Mouse (Mus musculus) heart, postnatal 36 days (tissue): ENCODE measurements around the gene Car14. TPM values are rescaled to one million over a fixed set of nuclear protein-coding genes. Genes with fewer than 3 reads are reported as not detected.
A peak's percentile ranks its signal among the peaks of the same experiment; 100 is the strongest.
"Not testable (repeated sequence)": the region's sequence is repeated elsewhere in the genome, so short reads cannot be mapped to it uniquely, and the experiment has no call there.

Source experiments
- DNase-seq, 2 experiments: peaks; one replicate each; pipeline ENCODE4 v3.0.0; 2021 to 2022
- intact Hi-C: fragments of 180-260 bp; cut with DNase I; formaldehyde crosslinking; loops from one replicate; pipeline ENCODE4 v1.15.1; 2025
- total RNA-seq, 2 experiments: library from RNA; stranded (reverse); gene quantifications; 2 replicates each; pipeline ENCODE4 v1.2.3; 2021

Car14 gene
- total RNA-seq, 2 experiments from 2014 or later: 152 to 202 TPM

- peak; percentile 91 to 92 for DNase-seq
- intact Hi-C loops: not testable (repeated sequence)
Observed at GRCm38 (mm10) chr3:95893606-95894316, 10.7 kb downstream of the Car14 start, which contains the start of gene Aph1a. TSS of gene Aph1a (plus strand) at chr3:95893969.

GRCm38 (mm10) chr3:95893126-95893525, 11.4 kb downstream of the Car14 start:
- peak in 1 of 2 experiments; percentile 27 for DNase-seq
- intact Hi-C loops: no loop called here

DNA sequence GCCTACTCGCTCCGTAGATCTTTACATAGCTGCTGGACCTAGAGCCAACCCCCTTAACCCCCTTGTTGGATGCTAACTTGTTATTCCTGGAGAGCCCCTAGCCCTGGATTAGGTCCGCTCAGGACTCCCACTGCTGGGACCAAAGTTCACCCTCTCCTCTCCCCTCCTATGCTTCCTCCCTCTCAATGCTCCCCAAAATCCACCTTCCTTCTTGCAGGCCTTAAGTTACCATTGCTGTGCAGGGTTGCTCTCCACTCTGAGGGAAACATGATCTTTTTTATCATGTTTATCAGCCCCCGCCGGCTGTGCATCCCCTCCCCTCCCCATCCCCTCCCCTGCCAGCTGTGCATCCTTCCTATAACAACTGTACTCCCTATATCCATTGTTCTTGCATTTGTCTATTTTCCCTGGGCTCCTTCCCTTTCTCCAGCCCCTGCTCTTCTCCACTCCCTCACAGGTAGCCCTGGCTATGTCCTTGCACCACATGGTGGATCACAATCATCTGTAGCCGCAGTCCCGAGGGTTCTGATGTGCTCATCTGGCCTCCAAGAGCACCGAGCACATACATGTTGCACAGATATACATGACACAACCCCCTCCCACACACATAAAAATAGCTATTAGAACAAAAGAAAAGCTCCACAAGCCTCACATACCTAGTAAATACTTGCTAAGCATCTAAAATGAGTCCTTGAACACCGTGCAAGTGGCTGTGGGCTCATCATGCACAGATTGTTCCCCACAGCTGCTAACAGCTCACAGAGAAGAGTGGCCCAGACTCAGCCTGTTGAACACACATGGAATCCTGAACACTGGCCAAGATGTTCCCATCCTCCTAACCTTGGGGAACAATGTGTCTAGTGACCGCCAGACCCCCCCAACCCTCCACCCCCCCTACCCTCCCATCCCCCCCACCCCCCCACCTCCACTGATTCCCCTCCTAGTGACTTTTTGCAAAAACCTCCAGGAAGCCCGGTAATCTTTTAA, 12.1 kb downstream of the Car14 start:
- intact Hi-C loops: no loop called here
- DNase-seq: no peak

DNA sequence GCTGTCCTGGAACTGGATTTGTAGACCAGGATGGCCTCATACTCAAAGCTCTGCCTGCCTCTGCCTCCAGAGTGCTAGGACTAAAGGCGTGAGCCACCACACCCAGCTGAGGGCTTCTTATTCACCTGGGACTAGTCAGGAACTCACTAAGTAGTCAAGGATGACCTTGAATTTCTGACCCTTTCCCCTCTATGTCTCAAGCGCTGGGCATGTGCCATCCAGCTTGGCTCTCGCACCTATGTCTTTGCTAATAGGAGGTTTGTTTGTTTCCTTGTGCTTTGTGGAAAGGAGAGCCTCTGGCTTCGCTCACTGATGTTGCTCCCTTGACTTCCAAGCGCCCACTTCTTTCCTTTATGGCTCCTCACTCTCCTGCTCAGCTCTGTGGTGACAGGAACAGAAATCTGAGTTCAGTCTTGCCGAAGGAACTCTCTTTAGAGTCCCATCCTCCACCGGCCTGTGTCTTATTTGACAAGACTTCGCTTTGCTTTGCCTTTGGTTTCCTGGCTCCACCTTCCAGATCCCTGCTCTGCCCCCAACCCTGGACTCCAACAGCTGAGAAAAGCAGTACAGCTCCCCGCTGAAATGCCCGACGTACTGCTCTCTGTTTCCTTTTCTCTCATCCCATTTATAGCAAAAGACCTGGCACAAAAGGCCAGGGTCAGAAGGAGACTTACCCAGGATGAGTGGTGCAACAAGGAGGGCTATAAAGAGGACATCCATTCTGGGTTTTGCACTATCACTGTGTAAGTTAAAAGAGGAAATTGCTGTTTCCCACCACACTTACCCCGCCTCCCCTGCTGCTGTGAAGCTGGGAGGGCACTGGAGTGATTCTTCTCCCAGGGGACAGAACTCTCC, 13.1 kb downstream of the Car14 start, which contains the start of gene BC028528:
Gene BC028528 (minus strand): TSS at position 795 of the 855 bp plus-strand sequence.
- intact Hi-C loops: no loop called here
- DNase-seq: peak; percentile 41 to 56

GRCm38 (mm10) chr3:95889664-95890063, 14.8 kb downstream of the Car14 start:
- no peak for DNase-seq
- intact Hi-C loops: no loop called here

DNA sequence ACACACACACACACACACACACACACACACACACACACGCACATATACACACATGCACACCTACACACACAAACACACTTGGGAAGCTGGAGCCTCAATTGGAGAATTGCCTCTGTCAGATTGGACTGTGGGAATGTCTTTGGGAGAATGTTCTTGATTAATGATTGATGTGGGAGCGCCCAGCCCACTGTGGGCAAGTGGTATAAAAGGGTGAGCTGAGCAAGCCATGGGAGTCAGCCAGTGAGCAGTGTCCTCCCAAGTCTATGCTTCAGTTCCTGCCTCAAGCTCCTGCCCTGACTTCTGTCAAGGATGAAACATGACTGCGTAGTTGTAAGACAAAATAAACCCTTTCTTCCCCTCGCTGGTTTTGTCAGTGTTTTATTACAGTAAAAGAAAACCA, 16.9 kb downstream of the Car14 start:
- intact Hi-C loops: no loop called here
- DNase-seq: no peak

DNA sequence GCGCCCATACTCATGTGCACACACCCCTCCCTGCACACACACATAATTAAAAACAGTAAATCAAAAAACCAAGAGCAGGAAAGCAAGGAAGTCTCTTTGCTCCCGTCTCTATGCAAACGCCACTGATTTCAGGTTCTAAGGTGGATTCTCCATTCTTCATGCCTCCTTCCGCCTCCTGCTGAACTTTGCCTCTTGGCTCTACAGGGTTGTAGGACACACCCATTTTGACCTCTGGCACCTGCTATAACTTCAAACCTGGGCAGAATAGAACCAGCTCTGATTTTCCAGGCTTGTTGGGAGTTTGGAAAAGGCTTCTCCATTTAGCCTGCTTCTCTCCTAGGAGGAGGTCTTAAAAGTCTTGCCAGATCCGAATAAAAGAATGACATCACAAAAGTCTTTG, 20.1 kb downstream of the Car14 start:
- intact Hi-C loops: loop anchor here (5.0 kb wide), 1 partner anchor 78 kb away; no protein-coding TSS in a partner anchor

DNA sequence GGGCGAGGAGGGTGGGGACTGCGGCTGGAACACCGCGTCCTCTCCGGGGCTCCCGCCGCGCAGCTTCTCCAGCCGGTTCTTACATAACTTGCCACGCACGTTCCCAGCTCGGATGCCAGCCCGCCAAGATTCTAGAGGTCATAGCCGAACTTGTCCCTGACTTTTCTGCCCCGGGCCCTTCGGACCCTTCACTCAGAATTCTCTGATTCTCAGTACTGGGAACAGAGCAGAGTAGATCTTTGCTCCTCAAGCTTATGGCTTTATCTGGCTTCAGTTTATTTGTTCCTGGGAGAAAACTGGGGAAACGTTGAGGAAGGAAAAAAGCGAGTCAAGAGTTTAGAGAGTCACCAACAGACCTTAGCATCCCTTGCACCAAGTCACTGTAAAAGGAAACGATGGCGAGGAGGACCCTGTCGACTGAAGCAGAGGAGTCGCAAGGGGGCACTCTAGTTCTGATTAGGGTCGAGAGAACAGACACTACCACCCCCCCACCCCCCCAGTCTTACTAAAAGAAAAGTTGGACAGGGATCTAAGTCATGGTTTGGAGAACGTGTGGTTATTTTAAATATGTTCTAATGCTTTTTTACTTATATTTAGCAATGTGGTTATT, 21.6 kb downstream of the Car14 start:
- intact Hi-C loops: loop anchor here (1.0 to 5.0 kb wide), 2 partner anchors 22 to 79 kb away; no protein-coding TSS in a partner anchor
- DNase-seq: peak; percentile 74 to 81

More for the DNA sequence above, 20.1 kb downstream of the Car14 start:
- DNase-seq: no peak

GRCm38 (mm10) chr3:95881979-95882815, 22.3 kb downstream of the Car14 start, which contains the start of gene Ciart:
TSS of gene Ciart (minus strand) at chr3:95882251.
- intact Hi-C loops: loop anchor here (5.0 kb wide), 1 partner anchor 80 kb away; no protein-coding TSS in a partner anchor
- peak; percentile 87 to 92 for DNase-seq

DNA sequence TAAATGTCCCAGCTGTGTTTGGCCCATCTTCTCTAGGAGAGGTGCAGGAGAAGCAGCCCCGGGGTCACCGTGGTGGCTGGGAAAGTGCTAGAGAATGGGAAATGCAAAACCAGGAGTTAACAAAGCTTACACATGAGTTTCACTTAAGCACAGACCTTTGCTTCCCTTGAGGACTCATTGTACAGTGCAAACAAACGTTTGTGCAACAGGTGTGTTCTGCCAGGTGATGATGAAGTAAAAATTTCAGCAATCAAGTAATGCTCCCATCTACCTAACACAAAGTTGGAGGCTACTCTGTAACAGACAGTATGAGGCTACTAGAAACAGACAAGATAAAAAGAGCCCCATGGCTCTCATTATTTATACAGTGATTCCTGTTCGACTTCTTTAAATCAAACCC, 25.4 kb downstream of the Car14 start:
- DNase-seq: no peak
- intact Hi-C loops: no loop called here

DNA sequence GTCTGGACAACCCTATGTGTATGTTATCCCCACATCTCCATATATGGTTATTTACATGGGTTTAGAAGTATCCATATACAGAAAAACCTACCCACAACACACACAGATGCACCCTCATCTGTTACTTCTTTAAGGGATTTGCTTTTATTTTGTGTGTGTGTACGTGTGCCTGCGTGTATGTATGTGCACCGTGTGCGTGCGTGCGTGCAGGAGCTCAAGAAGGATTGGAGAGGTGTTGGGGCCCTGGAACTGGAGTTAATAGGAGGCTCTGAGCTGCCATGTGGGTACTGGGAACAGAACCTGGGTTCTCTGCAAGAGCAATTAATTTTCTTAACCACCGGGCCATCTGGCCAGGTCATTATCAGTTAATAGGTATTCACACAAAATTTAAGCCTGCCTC, 32.4 kb downstream of the Car14 start:
- DNase-seq: no peak
- intact Hi-C loops: no loop called here

- intact Hi-C loops: no loop called here
- DNase-seq: peak; percentile 85 to 86
Observed at GRCm38 (mm10) chr3:95871392-95871867, 33.1 kb downstream of the Car14 start, which contains the start of gene Mrps21. TSS of gene Mrps21 (minus strand) at chr3:95871519.

DNA sequence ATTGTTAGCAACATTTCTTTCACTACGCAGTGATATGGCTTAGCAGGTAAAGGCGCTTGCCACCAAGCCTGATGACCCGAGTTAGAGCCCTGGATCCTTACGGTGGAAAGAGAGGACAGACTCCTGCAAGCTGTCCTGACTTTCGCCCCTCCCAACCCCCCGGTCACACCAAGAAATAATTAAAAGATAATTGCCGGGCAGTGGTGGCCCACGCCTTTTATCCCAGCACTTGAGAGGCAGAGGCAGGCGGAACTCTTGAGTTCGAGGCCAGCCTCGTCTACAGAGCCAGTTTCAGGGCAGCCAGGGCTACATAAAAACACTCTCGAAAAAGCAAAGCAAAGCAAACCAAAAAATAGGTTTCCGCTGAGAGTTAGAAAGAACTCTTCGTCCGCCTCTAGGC, 33.5 kb downstream of the Car14 start:
- DNase-seq: no peak
- intact Hi-C loops: no loop called here

DNA sequence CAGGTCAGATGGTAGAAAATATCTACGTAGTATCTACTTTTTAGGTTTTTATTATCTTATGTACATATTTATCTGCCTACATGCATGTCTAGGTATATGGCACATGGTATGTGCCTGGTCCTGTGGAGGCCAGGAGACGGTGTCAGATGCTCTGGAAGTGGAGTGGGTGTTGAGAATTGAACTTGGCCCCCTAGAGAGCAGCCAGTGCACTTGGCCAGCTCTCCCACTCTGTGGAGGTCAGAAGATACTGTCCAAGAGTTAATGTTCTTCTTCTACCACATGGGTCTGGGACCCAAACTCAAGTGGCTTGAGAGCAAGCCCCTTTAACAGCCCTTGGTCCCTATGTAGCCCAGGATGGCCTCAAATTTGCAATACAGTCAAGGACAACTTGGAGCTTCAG, 37.1 kb downstream of the Car14 start:
- intact Hi-C loops: no loop called here
- no peak for DNase-seq

- intact Hi-C loops: no loop called here
- DNase-seq: no peak
Observed at GRCm38 (mm10) chr3:95866071-95866470, 38.4 kb downstream of the Car14 start.

- intact Hi-C loops: no loop called here
- DNase-seq: no peak
Observed at GRCm38 (mm10) chr3:95865571-95865970, 38.9 kb downstream of the Car14 start.

DNA sequence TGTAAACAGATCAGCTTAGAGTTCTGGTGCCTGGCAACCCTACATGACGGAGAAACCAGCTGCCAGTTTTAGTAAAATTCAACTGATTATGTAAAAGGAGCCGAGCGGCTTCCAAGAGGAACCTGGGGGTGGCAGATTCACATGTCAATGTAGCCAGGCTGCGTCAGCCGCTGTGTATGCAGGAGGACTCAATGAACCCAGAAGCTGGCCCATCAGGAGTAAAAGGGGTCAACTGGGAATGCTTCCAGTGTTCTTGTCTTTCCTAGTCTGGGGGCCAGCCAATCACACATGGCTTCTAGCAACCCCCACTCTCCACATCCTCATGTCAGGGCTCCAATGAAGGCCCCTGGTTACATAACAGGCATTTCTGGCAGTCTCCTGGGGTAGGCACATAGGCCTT, 39.4 kb downstream of the Car14 start:
- peak; percentile 17 to 29 for DNase-seq
- intact Hi-C loops: no loop called here

GRCm38 (mm10) chr3:95863578-95863977, 40.9 kb downstream of the Car14 start:
- no peak for DNase-seq
- intact Hi-C loops: loop anchor here (5.0 kb wide), 2 partner anchors 99 to 189 kb away; no protein-coding TSS in a partner anchor
